Mouse (Mus musculus) layer of hippocampus, adult 2 months (tissue): ENCODE results near the gene Btbd2. TPM values are rescaled to one million over a fixed set of nuclear protein-coding genes. Genes with fewer than 3 reads are reported as not detected.
"Not testable (repeated sequence)": the region's sequence is repeated elsewhere in the genome, so short reads cannot be mapped to it uniquely, and the experiment has no call there.

Source experiments
- DNase-seq, 2 experiments: peaks; one replicate each; pipeline ENCODE4 v3.0.0; 2022; ENCODE audit warnings: low spot score in 2 of 2
- H3K27ac ChIP-seq: fragments of 200-600 bp; 2 replicates; pipeline ENCODE4 v1.8.1; 2022
- H3K4me3 ChIP-seq: fragments of 200-600 bp; 2 replicates; pipeline ENCODE4 v1.8.1; 2022; ENCODE audit warnings: mild to moderate bottlenecking
- CTCF ChIP-seq: fragments of 200-600 bp; conservative IDR thresholded peaks from 2 replicates; pipeline ENCODE4 v1.8.1; 2022; ENCODE audit warnings: antibody characterized with exemption, mild to moderate bottlenecking, moderate library complexity
- total RNA-seq, 2 experiments: library from RNA; stranded (reverse); gene quantifications; 2 replicates each; pipeline ENCODE4 v1.2.3; 2021

Btbd2 gene
- total RNA-seq, 2 experiments from 2014 or later = 102 to 105 TPM

DNA sequence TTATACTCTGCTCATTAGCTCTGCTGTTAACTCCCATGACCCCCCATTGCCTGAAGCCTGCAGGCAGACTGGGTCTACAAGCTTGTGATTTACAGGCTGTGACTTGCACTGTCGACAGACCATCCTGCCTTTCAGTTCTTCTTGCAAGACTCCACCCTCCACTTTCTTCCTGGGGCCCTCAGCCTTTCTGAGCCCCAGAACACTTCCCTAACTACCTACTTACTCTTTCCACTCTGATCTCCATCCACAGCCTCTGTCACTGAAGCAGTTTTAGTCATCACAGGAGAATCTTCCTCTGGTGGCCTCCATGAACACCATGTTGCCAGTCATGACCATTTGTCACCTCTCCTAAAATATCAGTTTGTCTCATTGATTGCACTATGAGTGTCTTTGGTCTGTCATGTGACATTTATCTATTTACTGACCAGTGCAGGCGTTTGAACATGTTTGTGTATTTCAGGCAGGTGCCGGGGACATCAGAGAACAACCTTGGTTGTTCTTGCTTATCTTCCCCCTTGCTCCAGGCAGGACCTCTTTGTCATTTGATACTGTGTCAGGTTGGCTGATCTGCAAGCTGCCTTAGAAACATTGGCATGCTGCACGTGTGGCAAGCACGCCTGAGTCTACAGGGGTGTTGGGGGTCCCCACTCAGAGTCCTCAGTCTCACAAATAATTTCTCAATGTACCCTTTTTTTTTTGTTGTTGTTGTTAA, 6.8 kb upstream of the Btbd2 start:
- DNase-seq = no peak
- Histone ChIP-seq H3K4me3 (no peak overlapping the region), H3K27ac (peak overlapping the region; percentile 86; the same call in 1 of the 2 replicates)
- TF ChIP-seq CTCF = no peak

DNA sequence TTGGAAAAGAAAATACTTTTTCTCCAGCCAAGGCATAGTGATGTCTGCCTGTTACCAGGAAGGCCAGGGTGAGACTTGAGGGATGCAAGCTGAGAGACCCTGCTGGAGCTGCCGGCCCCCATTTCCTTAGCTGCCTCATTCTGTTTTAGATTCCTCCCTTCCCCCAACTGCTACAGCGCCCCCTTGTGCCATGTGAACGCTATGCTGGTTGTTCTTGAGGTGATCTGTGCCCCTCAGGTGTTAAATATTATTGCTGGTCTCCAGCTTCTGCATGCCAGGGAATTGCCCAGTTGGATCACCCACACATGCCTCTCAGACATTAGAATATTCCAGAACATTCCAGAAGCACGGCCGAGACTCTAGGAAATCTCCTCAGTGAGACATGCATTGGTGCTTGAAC, 4.3 kb upstream of the Btbd2 start:
- peak; percentile 76 for TF ChIP-seq CTCF
- no peak overlapping the region for H3K4me3 ChIP-seq

DNA sequence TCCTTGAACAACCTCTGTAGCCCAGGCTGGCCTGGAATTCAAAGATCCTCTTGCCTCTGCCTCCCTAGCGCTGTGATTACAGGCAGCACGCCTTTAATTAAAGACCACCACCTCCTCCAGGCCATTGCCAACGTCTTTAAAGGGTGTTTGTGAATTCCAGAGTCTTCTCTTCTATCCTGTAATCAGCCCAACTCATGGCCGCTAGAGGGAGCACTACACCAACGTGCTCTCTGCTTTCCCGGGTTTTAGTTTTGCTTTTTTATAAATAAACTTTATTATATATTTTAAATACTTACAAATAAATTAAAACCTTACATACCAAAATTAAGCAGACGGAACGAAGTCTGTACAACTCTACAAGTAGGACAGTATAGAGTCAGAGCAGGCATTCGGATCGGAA, 2.3 kb upstream of the Btbd2 start:
- peak; percentile 58 to 81 for DNase-seq
- Histone ChIP-seq H3K27ac (peak overlapping the region; percentile 56), H3K4me3 (peak overlapping the region; percentile 49)
- TF ChIP-seq CTCF = peak; percentile 93

More for the DNA sequence above, 4.3 kb upstream of the Btbd2 start:
- DNase-seq = no peak
- H3K27ac ChIP-seq = no peak overlapping the region

DNA sequence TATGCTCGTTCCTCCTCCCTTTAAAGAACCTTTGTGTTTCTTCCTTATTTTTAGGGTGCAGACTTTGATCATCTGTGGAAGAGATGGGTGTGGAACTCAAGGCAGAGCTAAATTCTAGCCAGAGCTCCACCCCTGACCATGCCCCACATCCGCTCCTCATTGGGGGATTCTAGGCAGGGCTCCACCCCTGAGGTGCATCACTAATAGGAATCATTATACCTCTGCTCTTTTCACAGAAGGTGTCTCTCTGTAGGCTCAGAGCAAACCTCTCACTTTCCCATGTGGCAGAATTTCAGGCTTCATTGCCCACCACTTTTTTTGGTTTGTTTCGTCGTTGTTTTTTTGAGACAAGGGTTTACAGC, 2.0 kb upstream of the Btbd2 start:
- H3K27ac ChIP-seq = peak overlapping the region; percentile 56

DNA sequence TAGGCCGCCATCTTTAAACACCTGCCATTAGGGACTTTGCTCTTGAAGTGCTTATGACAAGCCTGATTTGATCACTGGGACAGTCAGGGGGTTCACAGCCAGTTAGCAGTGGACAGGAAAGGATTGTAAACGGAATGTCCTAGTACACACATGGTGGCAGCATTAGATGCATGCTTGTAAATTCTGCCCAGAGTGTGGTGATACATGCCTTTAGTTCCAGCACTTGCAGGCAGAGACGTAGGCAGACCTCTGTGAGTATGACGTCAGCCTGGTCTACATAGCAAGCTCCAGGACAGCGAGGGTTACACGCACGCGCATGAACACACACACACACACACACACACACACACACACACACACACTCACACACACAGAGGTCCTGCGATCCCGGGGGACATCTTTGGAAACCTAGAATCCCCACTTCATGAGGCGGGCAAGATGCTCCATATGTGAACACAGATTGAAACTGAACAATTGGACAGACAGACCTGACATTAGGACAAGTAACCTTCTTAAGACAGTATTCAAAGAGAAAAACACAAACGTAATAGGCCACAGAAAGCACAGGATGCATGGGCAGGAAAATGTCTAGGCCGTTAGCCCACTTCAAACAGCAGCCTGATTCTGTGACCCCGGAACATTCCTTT, 1.4 kb upstream of the Btbd2 start:
- TF ChIP-seq CTCF = no peak
- Histone ChIP-seq H3K4me3 (no peak overlapping the region), H3K27ac (0 out of 2 replicates have a peak overlapping the region, but pooled peaks have one; percentile 56)
- DNase-seq = no peak

More for the DNA sequence above, 2.0 kb upstream of the Btbd2 start:
- H3K4me3 ChIP-seq = no peak overlapping the region
- no peak for TF ChIP-seq CTCF
- DNase-seq = no peak

DNA sequence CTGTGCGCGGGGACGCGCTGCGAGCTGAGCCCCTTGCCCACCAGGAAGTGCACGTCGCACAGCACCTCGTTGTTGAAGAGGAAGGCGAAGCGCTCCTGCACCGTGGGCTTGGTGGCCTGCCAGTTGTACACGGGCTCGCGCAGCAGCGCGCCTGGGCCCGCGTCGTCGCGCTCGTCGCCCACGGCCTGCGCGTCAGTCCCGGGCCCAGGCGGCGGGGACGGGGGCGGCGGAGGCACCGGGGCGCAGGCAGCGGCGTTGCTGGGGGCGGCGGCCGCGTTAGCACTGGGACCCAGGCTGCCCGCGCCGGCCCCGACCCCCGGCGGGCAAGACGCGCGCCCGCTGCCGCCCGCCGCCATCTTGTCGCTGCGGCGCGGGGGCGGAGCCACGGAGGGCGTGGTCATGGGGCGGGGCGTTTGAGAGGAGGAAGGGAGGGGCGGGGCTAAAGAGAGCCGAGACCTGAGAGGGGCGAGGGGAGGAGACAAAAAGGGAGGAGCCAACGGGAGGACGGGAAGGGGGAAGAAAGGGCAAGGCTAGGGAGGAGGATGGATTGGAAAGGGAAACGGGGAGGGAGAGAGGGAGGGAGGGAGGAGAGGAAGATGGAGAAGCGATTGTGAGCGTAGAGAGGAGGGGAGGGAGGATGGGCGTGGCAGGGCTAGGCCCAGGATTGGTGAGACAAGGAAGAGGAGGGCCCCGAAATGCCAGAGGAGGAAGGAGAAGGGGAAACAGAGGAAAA, 575 bp downstream of the Btbd2 start:
- no peak for TF ChIP-seq CTCF
- DNase-seq = peak; percentile 96 to 98
- H3K27ac ChIP-seq = peak overlapping the region; percentile 95
- peak overlapping the region; percentile 77 for H3K4me3 ChIP-seq

DNA sequence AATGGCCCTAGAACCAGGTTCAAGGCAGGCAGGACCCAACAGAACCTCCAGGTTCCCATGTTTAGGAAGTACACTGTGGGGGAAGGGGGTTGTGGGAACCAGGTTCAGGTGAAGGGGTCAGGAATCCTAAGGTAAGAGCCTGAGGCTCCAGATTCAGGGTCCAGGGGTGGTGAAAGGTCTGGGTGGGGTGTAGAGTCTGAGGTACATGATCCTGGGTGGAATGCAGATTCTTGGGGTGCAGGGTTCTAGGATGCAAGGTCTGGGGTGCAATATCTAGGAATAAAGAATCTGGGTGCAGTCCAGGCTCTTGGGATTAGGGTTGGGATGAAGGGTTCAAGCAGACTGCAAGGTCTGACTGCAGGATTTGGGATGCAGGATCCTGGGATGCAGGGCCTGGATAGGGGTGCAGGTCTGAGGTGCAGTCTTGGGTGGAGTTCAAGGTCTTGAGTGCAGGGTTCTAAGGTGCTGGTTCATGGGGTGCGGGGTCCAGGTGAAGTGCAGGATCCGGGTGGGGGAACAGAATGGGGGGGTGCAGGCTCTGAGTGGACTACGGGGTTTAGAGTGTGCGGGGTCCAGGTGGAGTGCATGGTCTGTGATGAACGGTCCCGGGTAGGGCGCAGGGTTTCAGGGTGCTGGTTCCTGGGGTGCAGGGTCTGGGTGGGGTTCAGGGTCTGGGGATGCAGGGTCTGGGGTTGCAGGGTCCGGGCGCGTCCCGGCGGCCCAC, 1.3 kb downstream of the Btbd2 start:
- DNase-seq = no peak
- Histone ChIP-seq H3K27ac (peak overlapping the region; percentile 90), H3K4me3 (peak overlapping the region; percentile 77)
- TF ChIP-seq CTCF = no peak

DNA sequence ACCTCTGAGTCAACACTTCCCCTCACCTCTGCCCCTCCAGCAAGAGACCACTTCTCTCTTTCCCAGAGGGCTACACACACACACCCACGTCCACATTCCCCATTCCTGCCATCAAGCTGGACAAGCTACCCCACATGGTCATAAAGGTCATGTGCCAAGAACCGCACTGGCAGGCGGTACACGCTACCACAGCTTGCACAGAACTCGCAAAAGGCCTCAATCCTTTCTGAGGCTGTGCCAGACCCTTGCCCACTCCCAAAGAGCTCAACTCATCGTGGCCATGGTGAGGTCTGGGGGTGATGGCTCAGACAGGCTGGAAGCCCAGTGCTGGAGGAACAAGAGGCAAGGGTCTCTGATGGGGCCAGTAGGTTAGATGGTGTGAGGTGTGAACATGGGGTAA, 2.0 kb downstream of the Btbd2 start:
- Histone ChIP-seq H3K4me3 (peak overlapping the region; percentile 77; the same call in 1 of the 2 replicates), H3K27ac (no peak overlapping the region; the same call in 1 of the 2 replicates)
- TF ChIP-seq CTCF = no peak
- DNase-seq = no peak

DNA sequence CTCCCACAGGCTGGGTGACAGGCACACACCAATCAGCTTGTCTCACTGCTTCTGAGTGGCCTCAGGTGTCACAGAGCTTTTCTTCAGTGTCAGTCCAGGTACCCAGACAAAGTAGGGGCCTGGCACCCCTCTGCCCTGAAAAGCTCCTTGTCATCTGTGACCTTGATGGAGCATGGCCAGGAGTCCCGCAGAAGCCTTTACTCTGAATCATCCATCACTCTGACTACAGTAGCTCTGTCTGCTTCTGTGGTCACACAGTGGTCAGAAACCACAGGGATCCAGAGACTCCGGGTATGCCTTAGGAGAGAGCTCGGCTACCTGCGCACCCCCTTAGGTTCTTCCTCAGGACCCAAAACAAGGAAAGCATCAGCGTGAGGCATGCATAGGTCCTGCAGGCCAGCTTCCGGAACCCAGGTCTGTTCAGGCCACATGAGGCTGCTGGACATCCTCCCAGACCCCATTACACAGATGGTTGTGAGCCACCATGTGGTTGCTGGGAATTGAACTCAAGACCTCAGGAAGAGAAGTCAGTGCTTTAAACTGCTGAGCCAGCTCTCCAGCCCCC, 3.6 kb downstream of the Btbd2 start:
- no peak for DNase-seq
- no peak for TF ChIP-seq CTCF
- no peak overlapping the region for H3K4me3 ChIP-seq
- no peak overlapping the region for H3K27ac ChIP-seq

DNA sequence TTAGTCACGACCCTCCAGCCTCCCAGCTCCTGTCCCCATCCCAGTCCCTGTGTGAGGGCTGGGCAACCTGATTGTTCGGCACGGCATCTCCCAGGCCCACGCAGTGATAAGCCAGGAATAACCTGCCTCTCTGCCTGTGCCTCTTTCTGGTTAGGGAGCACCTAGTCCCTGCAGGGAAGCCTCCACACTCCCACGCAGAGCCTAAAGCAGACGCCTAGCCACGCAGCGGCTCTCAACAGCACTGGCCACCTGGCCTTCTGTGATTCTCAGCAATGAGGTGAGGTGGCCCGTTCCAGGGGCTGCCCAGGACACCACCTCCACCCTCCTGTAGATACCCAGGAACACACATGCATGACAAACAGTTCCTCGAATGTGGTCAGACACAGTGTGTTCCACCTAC, 6.5 kb downstream of the Btbd2 start:
- H3K27ac ChIP-seq = 0 out of 2 replicates have a peak overlapping the region, but pooled peaks have one; percentile 5
- no peak for DNase-seq
- no peak for TF ChIP-seq CTCF
- H3K4me3 ChIP-seq = no peak overlapping the region

DNA sequence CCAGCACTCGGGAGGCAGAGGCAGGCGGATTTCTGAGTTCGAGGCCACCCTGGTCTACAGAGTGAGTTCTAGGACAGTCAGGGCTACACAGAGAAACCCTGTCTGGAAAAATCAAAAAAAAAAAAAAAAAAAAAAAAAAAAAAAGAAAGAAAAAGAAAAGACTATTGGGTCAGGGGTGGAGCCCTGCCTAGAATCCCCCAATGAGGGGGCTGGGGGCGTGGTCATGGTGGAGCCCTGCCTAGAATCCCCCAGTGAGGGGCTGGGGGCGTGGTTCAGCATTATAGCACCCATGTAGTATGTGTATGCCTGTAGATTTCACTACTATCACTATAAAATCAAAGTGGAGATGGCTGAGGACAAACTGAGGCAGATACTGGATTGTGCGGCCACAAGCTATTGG, 7.0 kb downstream of the Btbd2 start:
- not testable (repeated sequence) for H3K4me3 ChIP-seq, H3K27ac ChIP-seq, DNase-seq

DNA sequence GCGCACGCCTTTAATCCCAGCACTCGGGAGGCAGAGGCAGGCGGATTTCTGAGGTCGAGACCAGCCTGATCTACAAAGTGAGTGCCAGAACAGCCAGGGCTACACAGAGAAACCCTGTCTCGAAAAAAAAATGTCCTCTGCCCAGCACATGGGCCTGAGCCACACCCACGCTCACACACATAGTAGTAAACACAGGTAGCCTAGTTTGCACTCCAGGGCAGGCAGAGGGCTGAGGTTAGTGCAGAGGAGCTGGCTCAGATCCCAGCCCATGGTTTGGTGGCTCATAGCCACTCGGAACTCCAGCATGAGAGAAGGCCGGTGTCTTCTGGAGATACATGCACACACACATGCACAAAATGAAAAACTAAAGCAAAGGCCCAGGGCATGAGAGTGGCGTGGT, 9.9 kb downstream of the Btbd2 start:
- no peak for TF ChIP-seq CTCF
- Histone ChIP-seq H3K4me3 (no peak overlapping the region), H3K27ac (no peak overlapping the region)
- DNase-seq = no peak

DNA sequence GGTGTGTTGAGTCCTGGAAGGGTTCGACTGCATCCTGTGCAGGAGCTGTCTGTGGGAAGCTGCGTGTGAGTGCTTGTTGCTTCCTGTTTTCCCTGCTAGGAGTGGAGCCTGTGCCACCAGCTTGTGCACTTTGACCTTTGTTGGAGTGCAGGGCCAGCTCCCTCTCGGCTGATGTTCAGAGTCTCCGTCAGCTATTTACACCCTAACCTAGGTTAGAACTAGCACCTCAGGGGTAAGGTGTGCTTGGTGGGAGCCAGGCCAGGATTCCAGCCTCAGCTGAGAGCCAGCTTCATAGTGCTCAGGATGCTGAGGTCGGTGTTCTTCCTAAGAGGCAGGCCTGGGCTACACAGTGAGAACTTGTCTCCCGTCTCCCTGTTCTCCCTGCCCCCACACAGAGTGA, 21.5 kb downstream of the Btbd2 start:
- Histone ChIP-seq H3K4me3 (no peak overlapping the region), H3K27ac (no peak overlapping the region)
- no peak for DNase-seq
- TF ChIP-seq CTCF = no peak
